Mouse (Mus musculus): ENCODE results near the gene Nkg7.
A peak's percentile ranks its signal among the peaks of the same experiment; 100 is the strongest.

The Nkg7 gene

DNA sequence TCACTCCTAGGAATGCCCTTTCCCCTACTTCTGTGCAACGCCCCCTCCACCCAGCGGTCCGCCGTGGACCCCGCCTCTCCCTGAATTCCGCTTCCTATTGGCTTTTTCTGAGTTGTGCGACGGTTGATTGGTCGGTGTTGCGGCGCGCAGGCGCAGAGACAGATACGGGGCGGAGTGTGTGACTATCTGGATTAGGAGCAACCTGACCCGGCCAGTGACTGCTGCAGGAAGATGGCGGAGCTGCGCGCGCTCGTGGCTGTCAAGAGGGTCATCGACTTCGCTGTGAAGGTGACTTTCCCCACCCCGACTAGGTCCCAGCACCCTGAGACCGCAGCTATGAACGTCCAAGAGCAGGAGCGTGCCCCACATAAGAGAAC lies 7.0 kb downstream of the Nkg7 start, which contains the start of the genes Etfb and Gm45233:
Gene Etfb, plus strand, starts transcription at position 167 of the 377 bp plus-strand sequence.
Gene Gm45233, plus strand, starts transcription at position 212 of the 377 bp plus-strand sequence.
- peak; percentile 83 for DNase-seq (ENCODE audit: extremely low spot score, low read depth, low spot score)

DNA sequence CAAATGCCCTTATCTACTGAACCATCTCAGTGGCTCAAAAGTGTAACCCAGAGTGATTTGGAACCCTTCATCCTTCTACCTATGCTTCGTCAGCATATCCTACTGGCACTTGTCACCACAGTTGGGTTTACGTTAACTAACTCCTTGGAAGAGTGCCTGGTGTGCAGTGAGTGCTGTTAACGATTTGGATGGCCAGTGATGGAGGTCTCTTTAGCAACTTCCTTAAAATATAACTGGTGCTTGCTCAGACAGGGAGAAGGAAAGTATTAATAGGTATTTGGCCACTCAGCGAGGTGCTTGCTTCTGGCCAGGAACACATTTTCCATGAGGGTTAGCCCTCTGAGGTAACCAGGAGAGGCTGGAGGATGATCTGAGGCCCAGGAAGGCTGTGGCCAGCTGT lies 10.9 kb downstream of the Nkg7 start:
- DNase-seq (ENCODE audit: extremely low spot score, low read depth, low spot score), result no peak

DNA sequence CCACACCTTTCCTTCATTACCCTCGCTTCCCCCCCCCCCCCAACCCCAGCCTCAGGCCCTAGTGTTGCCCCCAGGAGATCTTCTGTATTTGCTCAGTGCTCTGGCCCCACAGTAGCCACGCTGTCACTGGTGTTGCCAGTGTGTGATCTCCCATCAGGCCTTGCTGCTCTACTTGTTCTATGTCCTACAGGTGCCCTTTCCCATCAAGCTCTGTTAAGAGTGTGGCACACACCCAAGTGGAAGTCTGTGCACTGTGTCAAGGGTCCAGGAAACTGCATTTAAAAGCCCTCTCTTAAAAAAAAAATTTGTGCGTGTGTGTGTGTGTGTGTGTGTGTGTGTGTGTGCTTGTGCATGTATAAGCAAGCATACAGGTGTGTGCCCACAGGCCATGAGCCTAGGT lies 11.4 kb downstream of the Nkg7 start:
- no peak for DNase-seq (ENCODE audit: extremely low spot score, low read depth, low spot score)

DNA sequence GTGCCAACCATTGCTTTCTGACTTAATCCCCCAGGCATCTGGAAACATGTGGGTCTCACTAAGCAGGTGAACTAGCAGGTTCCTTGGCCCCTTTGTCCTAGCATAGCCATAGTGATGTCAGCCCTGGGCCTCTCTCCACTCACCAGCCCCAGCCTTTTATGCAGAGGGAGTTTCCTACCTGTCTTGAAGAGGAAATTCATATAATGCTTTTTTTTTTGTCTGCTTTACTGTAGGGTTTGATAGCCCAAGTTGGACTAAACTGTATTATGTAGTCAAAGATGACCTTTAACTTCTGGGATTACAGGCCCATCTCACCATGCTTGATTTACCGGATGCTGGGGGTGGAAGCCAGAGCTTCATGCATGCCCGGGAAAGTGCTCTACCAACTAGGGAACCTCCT lies 12.9 kb downstream of the Nkg7 start:
- DNase-seq (ENCODE audit: extremely low spot score, low read depth, low spot score), result no peak

DNA sequence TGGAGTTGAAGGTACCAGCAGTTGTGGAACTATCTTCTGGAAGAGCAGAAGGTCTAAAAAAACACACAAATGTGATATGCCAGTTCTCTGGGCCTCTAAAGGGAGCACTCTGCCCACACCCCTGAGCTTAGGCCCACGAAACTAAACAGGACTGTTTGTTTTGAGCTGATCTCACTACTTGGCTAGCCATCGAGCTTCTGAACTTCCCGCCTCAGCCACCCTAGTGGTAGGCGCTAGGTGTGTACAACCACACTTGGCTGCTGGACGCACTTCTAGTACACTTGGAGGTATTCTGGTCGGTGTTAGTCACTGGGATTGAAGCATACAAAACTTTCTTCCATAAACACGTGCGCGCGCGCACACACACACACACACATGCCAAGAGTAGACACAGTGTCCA lies 14.9 kb downstream of the Nkg7 start:
- no peak for DNase-seq (ENCODE audit: extremely low spot score, low read depth, low spot score)

DNA sequence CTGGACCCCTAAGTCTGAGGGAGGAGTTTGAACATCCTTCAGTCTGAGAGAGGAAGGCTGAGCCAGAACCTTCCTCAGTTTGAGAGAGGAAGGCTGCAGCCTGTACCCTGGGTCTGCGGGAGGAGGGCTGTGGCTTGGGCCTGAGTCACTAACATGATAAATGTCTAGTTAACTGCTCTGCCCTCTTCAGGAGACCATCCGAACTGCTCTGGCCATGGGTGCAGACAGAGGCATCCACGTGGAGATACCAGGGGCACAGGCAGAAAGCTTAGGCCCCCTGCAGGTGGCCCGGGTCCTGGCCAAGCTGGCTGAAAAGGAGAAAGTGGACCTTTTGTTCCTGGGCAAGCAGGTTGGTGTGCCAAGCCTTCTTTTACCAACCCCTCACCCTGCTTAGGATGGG lies 15.7 kb downstream of the Nkg7 start:
- DNase-seq (ENCODE audit: extremely low spot score, low read depth, low spot score), result no peak

DNA sequence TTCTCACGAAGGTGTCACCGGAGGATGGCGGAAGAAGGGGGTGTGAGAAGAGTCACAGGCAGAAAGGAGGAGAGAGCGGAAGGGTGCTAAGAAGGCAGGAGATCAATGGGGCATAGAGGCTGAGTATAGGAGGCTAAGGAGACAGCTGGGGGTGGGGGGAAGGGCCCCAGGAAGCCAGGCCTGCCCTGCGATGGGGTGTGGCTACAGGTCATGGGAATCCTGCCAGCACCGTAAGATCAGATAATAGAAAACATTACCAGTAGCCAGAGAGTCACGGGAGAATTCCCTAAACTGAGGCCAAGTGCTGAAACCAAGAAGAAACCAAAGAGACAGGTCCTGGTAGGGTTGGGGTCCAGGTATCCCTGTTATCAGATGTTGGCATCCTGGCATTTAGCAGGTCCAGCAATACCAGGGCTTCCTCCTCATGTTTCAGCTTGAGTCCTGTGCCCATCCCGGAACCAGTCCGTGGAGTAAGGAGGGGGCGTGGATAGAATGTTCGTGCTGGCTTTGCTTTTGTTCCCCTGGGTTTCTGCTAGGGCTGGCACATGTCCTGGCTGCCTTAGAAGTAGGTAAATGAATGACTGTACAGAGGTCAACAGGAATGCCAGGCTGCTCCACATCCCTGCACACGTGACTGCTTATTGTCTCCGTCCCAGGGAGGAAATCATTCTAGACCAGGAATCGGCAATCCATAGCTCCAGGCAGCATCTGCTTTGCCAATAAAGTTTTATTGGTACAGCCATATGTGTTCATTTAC lies 16.9 kb downstream of the Nkg7 start:
- DNase-seq (ENCODE audit: extremely low spot score, low read depth, low spot score), result no peak

DNA sequence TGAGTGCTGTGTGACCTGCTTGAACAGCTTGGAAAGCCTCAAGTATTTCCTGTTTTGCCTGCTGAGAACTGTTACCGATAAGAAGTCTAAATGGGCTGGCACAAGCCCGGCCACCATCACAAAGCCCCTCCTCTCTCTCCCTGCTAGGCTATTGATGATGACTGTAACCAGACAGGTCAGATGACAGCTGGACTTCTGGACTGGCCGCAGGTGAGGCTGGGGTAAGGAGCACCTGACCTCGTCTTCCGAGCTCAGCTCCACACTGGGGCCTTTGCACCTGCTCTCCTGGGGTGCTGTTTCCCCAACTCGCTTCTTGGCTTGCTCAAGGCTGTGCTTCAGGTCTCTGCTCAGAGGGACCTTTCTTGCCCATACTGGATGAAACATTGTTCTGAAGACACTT lies 17.5 kb downstream of the Nkg7 start:
- DNase-seq (ENCODE audit: extremely low spot score, low read depth, low spot score), result no peak

DNA sequence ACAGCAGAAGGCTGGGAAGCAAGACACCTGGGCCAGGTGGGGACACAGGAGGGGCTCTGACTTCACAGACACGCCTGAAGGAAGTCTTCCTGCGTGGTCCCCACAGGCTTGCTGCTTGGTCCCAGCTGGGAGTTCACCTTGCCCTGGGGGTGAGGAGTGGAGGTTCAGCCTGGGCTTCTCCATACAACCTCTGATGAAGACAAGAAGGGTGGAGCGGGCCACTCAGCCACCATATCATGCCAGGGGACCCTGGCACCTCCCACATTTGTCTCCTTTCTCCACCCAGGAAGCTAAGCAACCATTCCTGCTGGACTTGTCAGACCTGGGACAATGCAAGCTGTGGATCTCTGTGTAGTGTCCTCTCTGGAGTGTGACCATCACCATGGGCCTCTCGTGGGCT lies 26.0 kb downstream of the Nkg7 start, which contains the start of gene Vsig10l:
Gene Vsig10l, plus strand, starts transcription at position 301 of the 400 bp plus-strand sequence.
- DNase-seq (ENCODE audit: extremely low spot score, low read depth, low spot score), result no peak

DNA sequence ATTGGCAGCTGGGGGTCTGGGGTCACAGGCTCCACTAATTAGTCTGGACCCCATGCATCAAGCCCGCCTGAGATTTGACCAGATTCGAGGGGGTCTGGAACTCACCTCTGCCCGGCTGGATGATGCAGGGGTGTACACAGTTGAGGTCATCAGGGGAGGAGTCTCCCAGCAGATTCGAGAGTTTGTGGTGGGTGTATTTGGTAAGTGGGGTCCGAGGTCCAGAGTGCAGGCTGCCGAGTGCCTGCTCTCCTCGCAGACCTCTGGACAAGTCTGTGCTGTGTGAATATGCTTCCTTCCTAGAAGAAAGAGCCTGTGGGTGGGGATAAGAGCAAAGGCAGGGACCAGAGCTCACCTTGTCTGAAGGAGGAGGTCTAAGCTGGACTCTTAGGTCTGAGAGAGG lies 27.1 kb downstream of the Nkg7 start:
- no peak for DNase-seq (ENCODE audit: extremely low spot score, low read depth, low spot score)

DNA sequence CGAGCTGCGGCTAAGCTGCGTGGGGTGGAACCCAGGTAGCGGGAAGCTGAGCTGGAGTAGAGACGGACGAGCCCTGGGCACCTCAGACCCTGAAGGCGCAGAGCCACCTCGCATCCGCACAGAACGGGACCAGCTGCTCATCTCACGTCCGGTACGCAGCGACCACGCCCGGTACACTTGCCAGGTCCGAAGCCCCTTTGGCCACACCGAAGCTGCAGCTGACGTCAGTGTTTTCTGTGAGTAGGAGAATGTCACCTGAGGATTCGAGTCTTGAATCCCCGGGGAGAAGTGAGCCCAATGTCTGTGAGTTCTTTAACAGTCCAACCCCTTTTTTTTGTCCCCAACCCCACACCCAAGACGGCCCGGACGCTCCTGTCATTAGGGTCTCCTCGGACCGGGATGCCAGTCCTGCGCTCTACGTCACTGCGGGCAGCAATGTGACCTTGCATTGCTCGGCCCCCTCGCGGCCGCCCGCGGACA lies 28.0 kb downstream of the Nkg7 start:
- no peak for DNase-seq (ENCODE audit: extremely low spot score, low read depth, low spot score)

DNA sequence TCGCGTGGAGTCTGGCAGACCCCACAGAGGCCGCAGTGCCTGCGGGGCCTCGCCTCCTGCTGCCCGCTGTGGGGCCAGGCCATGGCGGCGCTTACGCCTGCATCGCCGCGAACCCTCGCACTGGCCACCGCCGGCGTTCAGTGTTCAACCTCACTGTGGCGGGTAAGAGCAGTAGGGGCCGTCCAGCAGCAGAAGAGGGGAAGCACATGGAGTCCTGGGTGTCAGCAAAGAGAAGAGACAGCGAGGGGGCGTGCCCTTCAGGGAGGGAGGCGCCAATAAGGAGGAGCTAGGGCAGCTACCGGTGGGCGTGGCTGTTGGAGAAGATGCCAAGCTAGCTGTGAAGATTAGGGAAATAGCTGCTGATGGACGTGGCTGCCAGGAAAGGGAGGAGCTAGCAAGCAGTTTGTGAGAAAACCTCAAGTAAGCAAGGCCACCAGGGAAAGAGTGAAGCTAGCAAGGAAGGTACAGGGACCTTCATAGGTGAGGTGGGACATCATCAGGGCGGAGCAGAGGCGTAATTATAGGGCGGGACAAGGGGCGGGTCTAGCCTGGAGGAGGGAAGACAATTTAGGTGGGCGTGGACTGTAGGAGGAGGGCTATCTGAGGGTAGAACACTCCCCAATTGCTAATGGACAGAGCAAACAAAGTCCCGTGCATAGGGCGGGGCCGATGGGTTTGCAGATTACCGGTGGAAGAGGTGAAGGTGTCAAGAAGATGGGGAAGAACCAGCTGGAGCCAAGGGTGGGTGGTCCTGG lies 28.6 kb downstream of the Nkg7 start:
- peak; percentile 26 for DNase-seq (ENCODE audit: extremely low spot score, low read depth, low spot score)

DNA sequence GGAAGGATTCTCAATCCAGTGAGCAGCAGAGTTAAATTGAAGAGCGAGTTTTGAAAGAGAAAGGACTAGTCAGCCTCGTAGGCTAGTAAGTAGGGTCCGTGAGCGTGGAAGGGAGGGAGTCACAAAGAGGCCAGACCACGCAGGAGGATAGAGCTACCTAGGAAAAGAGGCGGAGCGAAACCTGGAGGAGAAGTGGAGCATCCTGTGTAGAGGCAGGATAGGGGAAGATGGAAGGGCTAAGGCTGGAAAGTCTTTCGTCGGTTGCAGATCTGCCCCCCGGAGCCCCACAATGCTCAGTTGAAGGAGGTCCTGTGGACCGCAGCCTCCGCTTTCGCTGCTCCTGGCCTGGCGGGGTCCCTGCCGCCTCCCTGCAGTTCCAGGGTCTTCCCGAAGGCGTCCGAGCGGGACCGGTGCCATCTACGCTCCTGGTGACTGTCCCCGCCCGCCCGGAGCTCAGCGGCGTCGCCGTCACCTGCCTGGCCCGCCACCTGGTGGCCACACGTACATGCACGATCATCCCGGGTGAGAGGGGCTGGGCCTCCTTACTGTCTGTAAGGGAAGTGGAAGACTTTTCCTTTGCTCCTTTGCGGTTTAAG lies 29.3 kb downstream of the Nkg7 start:
- DNase-seq (ENCODE audit: extremely low spot score, low read depth, low spot score), result no peak

DNA sequence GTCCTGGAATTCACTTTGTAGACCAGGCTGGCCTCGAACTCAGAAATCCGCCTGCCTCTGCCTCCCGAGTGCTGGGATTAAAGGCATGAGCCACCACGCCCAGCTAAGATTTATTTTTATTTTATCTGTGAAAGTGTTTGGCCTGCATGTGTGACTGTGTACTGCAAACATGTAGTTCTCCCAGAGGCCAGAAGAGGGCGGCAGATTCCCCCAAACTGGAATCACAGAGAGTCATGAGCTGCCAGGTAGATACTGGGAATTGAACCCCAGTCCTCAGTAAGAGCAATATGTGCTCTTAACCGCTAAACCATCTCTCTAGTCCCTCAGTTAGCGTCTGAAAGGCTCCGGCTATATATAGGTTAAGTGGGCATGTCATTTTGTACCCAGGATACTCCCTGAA lies 33.5 kb downstream of the Nkg7 start:
- DNase-seq (ENCODE audit: extremely low spot score, low read depth, low spot score), result no peak

DNA sequence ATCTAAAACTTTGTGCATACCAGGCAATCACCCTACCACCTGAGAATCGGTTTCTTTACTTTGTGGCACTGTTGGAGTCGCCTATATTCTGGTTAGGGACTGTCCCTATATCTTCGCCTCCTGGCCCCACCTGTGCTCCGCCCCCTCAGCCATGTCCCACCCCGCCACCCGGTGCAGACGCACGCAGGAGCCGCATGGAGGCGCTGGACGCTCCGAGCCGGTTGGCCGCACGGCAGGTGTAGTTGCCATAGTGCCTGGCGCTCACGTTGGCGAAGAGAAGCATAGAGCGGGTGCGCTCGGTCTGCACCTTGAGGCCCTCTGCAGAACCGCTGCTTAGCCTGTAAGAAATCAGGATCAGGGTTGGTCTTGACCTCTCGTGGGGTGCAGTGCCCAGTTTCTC lies 38.8 kb downstream of the Nkg7 start:
- no peak for DNase-seq (ENCODE audit: extremely low spot score, low read depth, low spot score)

DNA sequence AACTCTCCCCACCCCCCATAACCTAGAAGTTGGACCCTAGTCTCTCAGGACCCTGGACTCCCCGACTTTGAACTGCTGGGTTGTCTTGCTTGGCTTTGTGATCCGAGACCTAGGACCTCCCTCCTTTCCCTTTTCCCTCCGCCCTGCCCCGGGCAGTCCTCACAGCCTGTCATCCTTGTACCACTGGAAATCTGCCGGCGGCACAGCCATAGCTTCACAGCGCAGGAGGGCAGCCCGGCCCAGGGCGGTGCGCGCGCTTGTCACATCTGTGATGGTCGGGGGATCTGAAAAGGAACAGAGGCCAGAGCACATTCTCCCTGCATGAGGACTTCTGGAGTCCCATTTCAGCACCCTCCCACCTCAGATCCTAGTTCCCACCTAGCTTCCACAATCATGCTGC lies 39.5 kb downstream of the Nkg7 start:
- DNase-seq (ENCODE audit: extremely low spot score, low read depth, low spot score), result no peak

DNA sequence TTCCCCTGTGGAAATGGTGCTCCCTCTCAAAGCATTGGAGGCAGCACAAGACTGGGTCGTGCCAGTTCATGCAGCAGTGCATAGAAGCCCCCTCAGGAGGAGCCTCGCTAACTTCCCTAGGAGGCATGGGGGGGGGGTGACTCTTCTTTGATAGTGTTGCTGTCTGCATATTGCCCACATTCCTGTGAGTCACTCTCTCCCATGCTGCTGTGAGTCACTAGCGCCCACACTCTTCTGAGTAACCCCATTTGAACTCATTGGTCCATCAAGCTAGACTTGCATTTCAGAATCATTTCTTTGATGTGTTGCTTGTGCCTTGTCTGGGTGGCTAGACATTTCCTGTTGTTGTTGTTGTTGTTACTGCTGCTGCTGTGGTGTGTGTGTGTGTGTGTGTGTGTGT lies 44.3 kb downstream of the Nkg7 start:
- DNase-seq (ENCODE audit: extremely low spot score, low read depth, low spot score), result no peak

DNA sequence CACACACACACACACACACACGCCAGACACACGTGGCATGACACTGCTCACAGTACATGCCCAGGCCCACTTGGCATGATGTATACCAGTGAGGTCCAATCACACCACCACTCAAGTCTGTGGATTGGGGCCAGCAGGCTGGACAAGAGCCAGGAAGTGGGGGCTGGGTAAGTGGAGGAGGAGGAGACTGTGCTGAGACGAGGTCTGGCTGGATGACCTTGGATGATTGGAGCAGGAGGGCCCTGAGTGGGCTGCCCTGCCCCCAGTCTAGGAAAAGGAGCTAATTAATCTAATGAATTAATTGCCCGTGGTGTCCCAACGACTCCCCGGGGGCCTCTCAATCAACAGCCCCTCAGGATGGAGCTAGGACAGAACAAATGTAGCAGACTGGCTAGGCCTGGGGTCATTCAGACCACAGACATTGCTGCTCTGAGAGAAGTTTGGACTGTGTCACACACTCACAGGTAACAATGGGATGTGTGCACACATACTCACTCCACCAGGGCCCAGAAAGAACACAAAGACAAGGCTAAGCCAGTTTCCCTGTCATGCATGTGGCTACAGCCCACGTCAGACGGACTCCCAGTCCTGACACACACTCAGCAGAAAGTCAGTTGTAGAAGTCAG lies 45.3 kb downstream of the Nkg7 start:
- DNase-seq (ENCODE audit: extremely low spot score, low read depth, low spot score), result no peak

DNA sequence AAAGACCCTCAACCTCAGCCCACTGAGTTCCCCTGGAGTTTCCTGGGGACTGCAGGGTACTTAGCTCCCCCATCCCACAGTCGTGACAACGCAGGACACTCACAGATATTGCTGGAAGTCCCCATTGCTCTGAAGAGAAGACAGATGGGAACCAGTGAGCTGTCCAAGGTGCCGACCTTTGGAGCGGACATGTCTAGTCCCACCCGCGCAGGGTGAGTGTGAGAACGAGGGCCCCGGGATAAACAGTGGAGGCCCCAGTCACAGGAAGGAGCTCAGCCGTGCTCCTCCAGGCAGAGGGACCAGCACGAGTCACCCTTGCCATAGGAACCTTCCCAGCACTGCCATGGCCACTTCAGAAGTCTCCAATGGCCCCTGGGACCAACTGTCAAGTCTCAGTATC lies 46.4 kb downstream of the Nkg7 start:
- DNase-seq (ENCODE audit: extremely low spot score, low read depth, low spot score), result no peak
